Mouse (Mus musculus) small intestine, adult 2 months (tissue): ENCODE results near the gene Soat2.

Experiments used
- CTCF ChIP-seq: fragments of 200-500 bp; IDR thresholded peaks from 2 replicates; pipeline ENCODE4 v1.5.1; 2012; ENCODE audit warnings: low read depth, mild to moderate bottlenecking, control low read depth, inconsistent platforms, low read length, moderate library complexity, mixed read lengths; ENCODE audit not compliant: insufficient replicate concordance, insufficient read length; ENCODE audit errors: extremely low read depth
- POLR2A ChIP-seq: fragments of 200-500 bp; IDR thresholded peaks from 2 replicates; pipeline ENCODE4 v1.6.1; 2012; ENCODE audit warnings: low read depth, mild to moderate bottlenecking, control low read depth, inconsistent platforms, low read length, moderate library complexity

- TF ChIP-seq CTCF, result no peak
- no peak for TF ChIP-seq POLR2A
Observed at GRCm38 (mm10) chr15:102144726-102145125, 5.6 kb upstream of the Soat2 start.
